Mouse (Mus musculus): ENCODE results near the gene Plin2.

DNA sequence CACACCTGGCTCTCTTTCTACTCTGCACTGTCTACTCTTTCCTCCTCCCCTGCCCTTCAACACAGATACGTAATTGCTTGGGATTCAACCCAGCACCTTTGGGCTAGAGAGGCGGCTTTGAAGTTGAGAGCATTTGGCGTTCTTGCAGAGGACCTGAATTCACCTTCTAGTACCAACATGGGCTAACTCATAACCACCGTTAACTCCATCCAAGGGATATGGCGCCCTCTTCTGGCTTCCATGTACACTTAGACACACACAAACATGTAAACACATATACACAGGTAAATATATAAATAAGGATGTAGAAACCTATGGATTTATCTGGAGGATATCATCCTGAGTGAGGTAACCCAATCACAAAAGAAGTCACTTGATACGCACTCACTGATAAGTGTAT, 25.2 kb upstream of the Plin2 start:
- TF ChIP-seq EP300 (IDR thresholded peaks at IDR 0.05) (no peak), CTCF (IDR thresholded peaks at IDR 0.05) (peak; percentile 79)
